In the genomic region with DNA sequence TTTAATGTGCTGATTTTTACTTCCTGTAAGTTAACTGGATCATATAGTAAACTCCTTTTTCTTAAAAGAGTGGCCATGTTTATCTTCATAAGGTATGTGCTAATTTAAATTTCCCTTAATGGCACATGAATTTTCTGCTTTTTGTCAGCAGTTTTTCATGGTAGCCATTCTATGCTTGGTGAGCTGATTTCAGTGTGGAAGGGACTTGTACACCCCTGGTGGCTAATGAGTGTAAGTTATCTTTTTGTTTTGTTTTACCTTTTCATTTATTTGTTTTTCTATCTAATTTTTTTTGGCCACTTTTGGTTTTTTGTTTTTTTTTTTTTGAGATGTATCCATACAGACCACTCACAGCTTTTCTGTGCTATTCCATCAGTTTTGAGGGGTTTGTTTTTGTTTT, we compare ENCODE assay signal across 16 mouse cellular contexts.
DNase-seq lines count a peak whose midpoint lies in the region; TF ChIP-seq lines count a peak whose summit lies in the region.
"Had no signal": no experiment of that assay in that cellular context is flagged by ENCODE, and none has a peak within 500 bp of the region (broad histone marks: within the 10 kb centered on the region; RNA-seq: fewer than 3 reads in every experiment).

No protein-coding gene starts in this region.

- H3K79me2 ChIP-seq in MEL (ENCODE audit: control insufficient read depth, insufficient read depth, low read length, poor library complexity), result no peaks in the 10 kb centered on the region

- TF ChIP-seq CTCF in gastrocnemius, adult 2 months (IDR thresholded peaks at IDR 0.05), result peak; percentile 23; the same call in 1 of the 2 replicates
- TF ChIP-seq CTCF in left cerebral cortex, adult 2 months (IDR thresholded peaks at IDR 0.05), result peak; percentile 38
- TF ChIP-seq CTCF in MEL (IDR thresholded peaks at IDR 0.05 in 2 of 3, conservative IDR thresholded peaks at IDR 0.05 in 1 of 3; ENCODE audit: control insufficient read depth in 1 of 3, insufficient read depth in 1 of 3, low read depth in 2 of 3, low read length in 3 of 3, poor library complexity in 1 of 3, severe bottlenecking in 1 of 3), result peak in 1 of 3 experiments; percentile 47; a peak in 2 of 6 replicates

- no peak overlapping the region for H3K27ac ChIP-seq in gastrocnemius, adult 2 months
- H3K27ac ChIP-seq in left cerebral cortex, adult 2 months, result no peak overlapping the region
- no peak overlapping the region for H3K27ac ChIP-seq in MEL (ENCODE audit: control insufficient read depth, low read depth, low read length)
- H3K27ac ChIP-seq: embryonic facial prominence, embryonic 12.5 days; liver, embryonic 15.5 days had no signal

- no peaks in the 10 kb centered on the region for H3K27me3 ChIP-seq in MEL (ENCODE audit: control insufficient read depth in 1 of 2, insufficient read depth in 2 of 2, low read length in 2 of 2)
- H3K27me3 ChIP-seq: embryonic facial prominence, embryonic 12.5 days; liver, embryonic 15.5 days had no signal

- intact Hi-C loops in gastrocnemius, adult 2 months (cut with DNase I), result no loop called here
- intact Hi-C loops in left cerebral cortex, adult 2 months (cut with DNase I), result no loop called here
- intact Hi-C loops in left cerebral cortex, postnatal 4 days (cut with DNase I), result no loop called here

- TF ChIP-seq POLR2A in MEL (IDR thresholded peaks at IDR 0.05; ENCODE audit: control insufficient read depth in 1 of 2, insufficient read depth in 1 of 2, low read depth in 1 of 2, low read length in 2 of 2, poor library complexity in 1 of 2), result no peak

- TF ChIP-seq RAD21 in MEL (IDR thresholded peaks at IDR 0.05; ENCODE audit: low read depth, low read length), result peak; percentile 58

- no peak for DNase-seq in gastrocnemius, adult 2 months
- no peak for DNase-seq in gastrocnemius, adult 18-20 months (ENCODE audit: low spot score)
- no peak for DNase-seq in left cerebral cortex, adult 2 months (ENCODE audit: extremely low spot score in 1 of 2, low spot score in 2 of 2)
- no peak for DNase-seq in left cerebral cortex, postnatal 4 days
- DNase-seq in 416B (ENCODE audit: low read depth) (peak; percentile 16), MEL (ENCODE audit: low read depth, low spot score) (peak; percentile 17)
- no peak for DNase-seq in cerebellum, postnatal 36 days
- no peak for DNase-seq in T-cell, adult 2 months (ENCODE audit: low spot score)
- DNase-seq: cerebellum, adult 18-20 months; gastrocnemius, postnatal 10 days; heart, adult 11 months; right cerebral cortex, adult 18-20 months; thymus, postnatal 25 days had no signal

- H3K4me1 ChIP-seq in MEL (ENCODE audit: control insufficient read depth in 1 of 2, insufficient read depth in 2 of 2, low read length in 2 of 2), result no peaks in the 10 kb centered on the region
- H3K4me1 ChIP-seq: liver, embryonic 15.5 days had no signal

- TF ChIP-seq EP300 in MEL (IDR thresholded peaks at IDR 0.05; ENCODE audit: low read depth in 1 of 2, low read length in 2 of 2), result no peak

- H3K36me3 ChIP-seq in MEL (ENCODE audit: control insufficient read depth in 1 of 2, insufficient read depth in 2 of 2, low read length in 2 of 2), result no peaks in the 10 kb centered on the region
- H3K36me3 ChIP-seq: embryonic facial prominence, embryonic 12.5 days; G1E; liver, embryonic 15.5 days had no signal

- H3K4me3 ChIP-seq in gastrocnemius, adult 2 months, result no peak overlapping the region
- no peak overlapping the region for H3K4me3 ChIP-seq in left cerebral cortex, adult 2 months
- H3K4me3 ChIP-seq in MEL (ENCODE audit: control insufficient read depth in 1 of 2, insufficient read depth in 1 of 2, low read depth in 2 of 2, low read length in 2 of 2), result no peak overlapping the region
- H3K4me3 ChIP-seq: embryonic facial prominence, embryonic 12.5 days; liver, embryonic 15.5 days had no signal

- H3K9ac ChIP-seq in MEL (ENCODE audit: control insufficient read depth, low read depth, low read length, poor library complexity, severe bottlenecking), result no peak overlapping the region
- H3K9ac ChIP-seq: embryonic facial prominence, embryonic 12.5 days; liver, embryonic 15.5 days had no signal

- H3K9me3 ChIP-seq in MEL (replicated peaks; ENCODE audit: insufficient read depth, low read length), result no peaks in the 10 kb centered on the region
- H3K9me3 ChIP-seq: embryonic facial prominence, embryonic 12.5 days; G1E; liver, embryonic 15.5 days had no signal

TF ChIP-seq in MEL, 35 proteins besides CTCF, POLR2A, EP300 and RAD21:
- TF ChIP-seq SMC3 (IDR thresholded peaks at IDR 0.05; ENCODE audit: low read depth, low read length) (peak; percentile 36), POLR2AphosphoS5 (IDR thresholded peaks at IDR 0.05; ENCODE audit: borderline replicate concordance, low read depth, low read length) (no peak), E2F4 (IDR thresholded peaks at IDR 0.05; ENCODE audit: borderline replicate concordance, low read depth, low read length) (no peak), ZC3H11A (IDR thresholded peaks at IDR 0.05; ENCODE audit: low read depth, low read length) (peak; percentile 30; the same call in 1 of the 2 replicates)

Comparison
In these comparisons a context has a peak if more than half of its experiments do, and no peak if none do; other contexts are left out.
1. DNase-seq: peak in 416B (single experiment) and MEL (single experiment); none in gastrocnemius, adult 2 months (single experiment), gastrocnemius, adult 18-20 months (single experiment), left cerebral cortex, adult 2 months (0 of 2), left cerebral cortex, postnatal 4 days (single experiment), cerebellum, postnatal 36 days (0 of 2) and T-cell, adult 2 months (single experiment).